Mouse (Mus musculus) cortical plate, adult 2 months (tissue): ENCODE data around the gene Acaa1a. TPM values are rescaled to one million over a fixed set of nuclear protein-coding genes. Genes with fewer than 3 reads are reported as not detected.

Source experiments
- H3K27ac ChIP-seq: fragments of 200-500 bp; 2 replicates; pipeline ENCODE4 v1.5.1; 2012; ENCODE audit warnings: low read length, control low read depth, inconsistent platforms; ENCODE audit not compliant: insufficient read depth
- H3K4me1 ChIP-seq: fragments of 200-500 bp; 2 replicates; pipeline ENCODE4 v1.6.1; 2011; ENCODE audit warnings: low read length; ENCODE audit not compliant: control insufficient read depth, insufficient read depth
- H3K4me3 ChIP-seq: fragments of 200-500 bp; 2 replicates; pipeline ENCODE4 v1.5.1; 2011; ENCODE audit warnings: mild to moderate bottlenecking, low read length, control low read depth; ENCODE audit not compliant: insufficient read depth
- CTCF ChIP-seq: fragments of 200-500 bp; IDR thresholded peaks from 2 replicates; pipeline ENCODE4 v1.5.1; 2011; ENCODE audit warnings: mild to moderate bottlenecking, control low read depth, low read length; ENCODE audit not compliant: insufficient read depth; ENCODE audit errors: extremely low read depth
- POLR2A ChIP-seq: fragments of 200-500 bp; IDR thresholded peaks from 2 replicates; pipeline ENCODE4 v1.6.1; 2011; ENCODE audit warnings: mild to moderate bottlenecking, low read length, control low read depth; ENCODE audit not compliant: insufficient read depth; ENCODE audit errors: extremely low read depth
- polyA plus RNA-seq: library from polyadenylated mRNA; depleted of rRNA; stranded (reverse); fragments of >200 nt; gene quantifications from 2 replicates; pipeline ENCODE4 v1.2.3, GENCODE M21; 2012; rRNA removed

Gene Acaa1a
- polyA plus RNA-seq, 1 experiment = 141 TPM

GRCm38 (mm10) chr9:119375008-119375407 is 35.5 kb downstream of the Acaa1a start:
- Histone ChIP-seq H3K4me3 (no peak overlapping the region), H3K4me1 (no peaks in the 10 kb centered on the region), H3K27ac (no peak overlapping the region)
- no peak for TF ChIP-seq CTCF
- TF ChIP-seq POLR2A = no peak

GRCm38 (mm10) chr9:119375556-119375955 is 36.1 kb downstream of the Acaa1a start:
- Histone ChIP-seq H3K4me3 (no peak overlapping the region), H3K27ac (no peak overlapping the region), H3K4me1 (no peaks in the 10 kb centered on the region)
- TF ChIP-seq CTCF = no peak

DNA sequence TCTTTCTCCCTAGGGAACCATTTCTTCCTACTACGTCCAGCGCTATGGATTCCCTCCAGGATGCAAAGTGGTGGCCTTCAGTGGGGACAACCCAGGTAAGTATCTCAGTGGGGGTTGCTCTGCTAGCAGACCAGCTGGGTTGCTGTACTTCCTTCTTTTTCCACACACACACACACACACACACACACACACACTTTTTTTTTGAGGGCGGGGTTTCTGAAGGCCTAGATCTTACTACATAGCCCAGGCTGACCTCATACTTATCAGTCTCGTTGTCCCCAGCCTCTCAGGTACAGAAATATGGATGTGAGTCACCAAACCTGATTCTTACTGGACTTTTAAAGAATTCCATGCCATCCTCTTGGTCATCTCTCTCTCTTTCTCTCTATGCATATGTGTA is 38.8 kb downstream of the Acaa1a start:
- H3K27ac ChIP-seq = no peak overlapping the region
- H3K4me3 ChIP-seq = no peak overlapping the region
- TF ChIP-seq CTCF = no peak
- TF ChIP-seq POLR2A = no peak
- no peaks in the 10 kb centered on the region for H3K4me1 ChIP-seq

GRCm38 (mm10) chr9:119382603-119383002 is 43.1 kb downstream of the Acaa1a start:
- Histone ChIP-seq H3K4me3 (no peak overlapping the region), H3K27ac (no peak overlapping the region), H3K4me1 (no peaks in the 10 kb centered on the region)
- TF ChIP-seq CTCF (no peak), POLR2A (no peak)

DNA sequence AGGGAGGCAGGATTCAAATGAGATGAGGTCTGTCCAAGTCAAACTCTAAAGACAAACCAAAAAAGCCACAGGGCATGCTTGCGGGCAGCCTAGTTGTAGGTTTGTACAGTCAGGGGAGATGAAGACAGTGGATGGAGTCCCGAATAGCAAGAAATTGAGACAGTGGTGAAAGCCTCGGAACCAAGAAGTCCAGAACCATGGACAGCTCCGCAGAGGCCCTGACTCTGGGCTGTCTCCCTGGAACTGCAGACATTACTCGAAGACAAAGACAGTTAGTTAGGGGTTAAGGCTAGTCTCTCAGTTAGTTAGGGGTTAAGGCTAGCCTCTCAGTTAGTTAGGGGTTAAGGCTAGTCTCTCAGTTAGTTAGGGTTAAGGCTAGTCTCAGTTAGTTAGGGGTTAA is 49.5 kb downstream of the Acaa1a start:
- TF ChIP-seq CTCF (no peak), POLR2A (no peak)
- H3K4me3 ChIP-seq = no peak overlapping the region
- H3K4me1 ChIP-seq = no peaks in the 10 kb centered on the region
- H3K27ac ChIP-seq = no peak overlapping the region

- Histone ChIP-seq H3K27ac (no peak overlapping the region), H3K4me3 (no peak overlapping the region), H3K4me1 (no peaks in the 10 kb centered on the region)
- TF ChIP-seq POLR2A = no peak
- TF ChIP-seq CTCF = no peak
Measured at GRCm38 (mm10) chr9:119390214-119390613, 50.7 kb downstream of the Acaa1a start.

DNA sequence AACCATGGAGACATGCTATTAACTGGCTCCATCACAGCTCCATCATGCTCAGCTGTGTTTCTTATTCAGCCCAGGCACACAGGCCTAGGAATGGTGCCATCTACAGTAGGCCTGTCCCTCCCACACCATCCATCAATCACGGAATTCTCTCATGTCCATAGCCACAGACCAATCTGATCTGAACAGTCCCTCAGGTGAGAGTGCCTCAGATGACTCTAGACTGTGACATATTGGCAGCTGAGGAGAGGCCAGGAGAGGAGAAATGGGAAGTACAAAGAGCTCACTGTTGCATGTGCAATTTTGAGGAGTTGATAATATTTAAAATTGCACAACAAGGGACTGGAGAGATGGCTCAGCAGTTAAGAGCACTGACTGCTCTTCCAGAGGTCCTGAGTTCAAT is 55.3 kb downstream of the Acaa1a start:
- TF ChIP-seq CTCF (no peak), POLR2A (no peak)
- no peaks in the 10 kb centered on the region for H3K4me1 ChIP-seq
- H3K4me3 ChIP-seq = no peak overlapping the region
- no peak overlapping the region for H3K27ac ChIP-seq

Other genes with a start within 250 kb of the Acaa1a start
- 21.7 and 24.2 TPM in 2 replicates for gene Plcd1, start 246.2 kb upstream of the Acaa1a start, polyA plus RNA-seq
- 4.4 and 4.6 TPM in 2 replicates for gene Dlec1, start 237.2 kb upstream of the Acaa1a start, polyA plus RNA-seq
- gene Acaa1b, start 182.6 kb upstream of the Acaa1a start, polyA plus RNA-seq = 1.0 and 1.5 TPM in 2 replicates
- not detected in 2 replicates for gene Gm47289, start 180.5 kb upstream of the Acaa1a start, polyA plus RNA-seq
- not detected in 2 replicates for gene Slc22a13, start 130.6 kb upstream of the Acaa1a start, polyA plus RNA-seq
- 44.2 and 46.9 TPM in 2 replicates for gene Oxsr1, start 17.2 kb upstream of the Acaa1a start, polyA plus RNA-seq
- 5.4 TPM in 2 replicates for gene Myd88, start 1.7 kb downstream of the Acaa1a start, polyA plus RNA-seq
- gene Xylb, start 17.7 kb downstream of the Acaa1a start, polyA plus RNA-seq = 7.8 and 8.2 TPM in 2 replicates
- gene Slc22a14, start 25.9 kb downstream of the Acaa1a start, polyA plus RNA-seq = 0.29 TPM in 1 of 2 replicates, not detected in the other
- gene Acvr2b, start 62.4 kb downstream of the Acaa1a start, polyA plus RNA-seq = 4.8 and 5.8 TPM in 2 replicates
- gene Exog, start 105.3 kb downstream of the Acaa1a start, polyA plus RNA-seq = 17.9 and 18.1 TPM in 2 replicates
- gene Scn5a, start 239.3 kb downstream of the Acaa1a start, polyA plus RNA-seq = 0.34 and 0.38 TPM in 2 replicates